Mouse (Mus musculus) retina, postnatal 1 day (tissue): ENCODE measurements around the gene Ankrd44.
A peak's percentile ranks its signal among the peaks of the same experiment; 100 is the strongest.
"Not testable (repeated sequence)": the region's sequence is repeated elsewhere in the genome, so short reads cannot be mapped to it uniquely, and the experiment has no call there.

Experiments
- DNase-seq: peaks from one replicate; pipeline ENCODE4 v3.0.0-alpha.2; 2012

Gene Ankrd44

GRCm38 (mm10) chr1:54925971-54926771 lies at the start of gene Ankrd44:
Gene Ankrd44 (minus strand): TSS chr1:54926387.
- DNase-seq, result peak; percentile 84

- no peak for DNase-seq
Observed at GRCm38 (mm10) chr1:54971687-54972404, 45.7 kb upstream of the Ankrd44 start.

DNA sequence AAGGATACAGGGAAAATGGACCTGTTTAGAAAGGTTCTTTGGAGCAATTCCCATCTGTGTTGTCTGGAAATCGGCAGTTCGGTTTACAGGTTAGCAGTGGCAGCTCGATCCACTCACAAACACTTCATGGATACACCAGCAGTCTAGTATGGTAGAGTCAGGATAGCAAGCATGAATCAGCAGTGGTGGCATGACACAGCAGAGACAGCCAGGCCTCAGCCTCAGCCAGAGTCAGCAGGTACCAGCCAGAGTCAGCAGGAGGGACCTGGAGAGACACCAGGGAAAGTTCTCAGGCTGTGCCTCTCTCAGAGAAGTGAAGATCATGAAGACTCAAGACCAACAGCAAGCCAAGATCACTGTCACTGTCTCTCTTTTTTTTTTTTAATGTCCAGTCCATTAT lies 40.7 kb upstream of the Ankrd44 start:
- no peak for DNase-seq

DNA sequence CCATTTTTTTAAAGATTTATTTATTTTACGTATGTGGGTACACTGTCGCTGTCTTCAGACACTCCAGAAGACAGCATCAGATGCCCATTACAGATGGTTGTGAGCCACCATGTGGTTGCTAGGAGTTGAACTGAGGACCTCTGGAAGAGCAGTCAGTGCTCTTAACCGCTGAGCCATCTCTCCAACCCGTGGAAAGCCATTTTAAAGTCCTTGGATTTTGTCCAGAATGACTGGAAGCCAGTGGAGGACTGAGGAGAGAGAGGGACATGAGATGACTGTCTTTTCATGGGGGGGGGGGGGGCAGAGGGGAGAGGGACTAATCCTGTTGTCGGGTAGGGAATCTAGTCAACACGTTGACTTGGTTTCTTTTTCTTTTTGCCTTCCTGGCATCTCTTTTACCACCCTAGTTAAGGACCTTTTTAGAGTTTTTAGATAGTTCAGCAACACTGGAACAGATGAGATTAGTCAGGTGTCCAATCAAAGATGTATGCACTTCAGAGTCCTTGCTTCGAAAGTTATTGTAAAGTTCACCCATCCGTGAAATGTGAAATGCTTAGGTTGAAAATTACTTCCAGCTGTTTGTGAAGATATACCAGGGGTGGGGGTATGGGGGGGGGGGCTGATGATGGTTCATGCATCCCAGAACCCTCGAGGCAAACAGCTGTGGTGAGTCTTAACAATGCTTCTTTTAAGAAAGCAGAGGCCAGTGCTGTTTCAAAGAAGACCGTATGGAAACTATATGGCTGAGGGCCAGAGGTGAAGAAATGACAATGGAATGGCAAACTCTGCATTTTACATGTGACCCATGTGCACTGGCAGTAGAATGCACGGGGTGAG lies 39.2 kb upstream of the Ankrd44 start:
- DNase-seq, result no peak

DNA sequence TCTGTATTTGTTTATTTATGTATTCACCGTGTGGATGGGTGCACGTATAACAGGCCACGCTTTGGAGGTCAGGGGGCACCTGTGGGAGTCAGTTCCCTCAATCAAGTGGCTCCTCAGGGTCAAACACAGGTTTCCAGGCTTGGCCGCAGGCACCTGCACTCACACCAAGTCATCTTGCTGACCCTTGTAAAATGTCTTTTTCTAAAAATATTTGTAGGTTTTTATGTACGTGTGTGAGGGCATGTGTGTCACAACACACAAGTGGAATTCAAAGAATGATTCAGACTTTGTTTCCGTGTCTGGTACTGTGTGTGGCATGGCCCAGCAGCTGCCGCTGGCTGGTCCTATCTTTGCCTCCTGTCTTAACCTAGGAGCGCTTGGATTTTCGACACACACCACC lies 35.5 kb upstream of the Ankrd44 start:
- no peak for DNase-seq

DNA sequence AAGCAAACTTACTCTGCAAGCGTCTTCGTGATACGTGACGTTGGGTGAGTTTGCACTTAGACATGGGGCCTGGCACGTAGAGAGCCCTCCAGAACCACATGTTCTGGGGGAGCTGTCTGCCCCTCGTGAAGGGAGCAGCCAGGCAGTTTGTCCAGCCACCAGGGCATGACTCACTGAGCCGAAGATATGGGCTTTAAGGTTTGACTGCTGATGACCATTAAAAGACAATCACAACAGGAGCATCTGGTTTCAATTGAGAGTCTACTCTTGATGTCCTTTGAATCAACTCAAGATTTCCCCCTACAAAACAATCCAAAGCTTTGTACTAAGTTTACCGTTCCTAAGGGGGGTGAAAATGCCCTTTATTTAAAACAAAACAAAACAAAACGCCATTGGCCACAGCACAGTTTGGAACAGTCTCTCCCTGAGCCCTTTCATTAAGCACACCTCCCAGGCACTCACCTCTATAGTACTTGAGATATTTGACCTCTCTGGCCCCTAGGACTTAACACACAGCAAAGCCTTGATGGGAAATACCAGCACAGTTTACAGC lies 34.5 kb upstream of the Ankrd44 start:
- DNase-seq, result no peak

GRCm38 (mm10) chr1:54958525-54958924 lies 32.3 kb upstream of the Ankrd44 start:
- no peak for DNase-seq

DNA sequence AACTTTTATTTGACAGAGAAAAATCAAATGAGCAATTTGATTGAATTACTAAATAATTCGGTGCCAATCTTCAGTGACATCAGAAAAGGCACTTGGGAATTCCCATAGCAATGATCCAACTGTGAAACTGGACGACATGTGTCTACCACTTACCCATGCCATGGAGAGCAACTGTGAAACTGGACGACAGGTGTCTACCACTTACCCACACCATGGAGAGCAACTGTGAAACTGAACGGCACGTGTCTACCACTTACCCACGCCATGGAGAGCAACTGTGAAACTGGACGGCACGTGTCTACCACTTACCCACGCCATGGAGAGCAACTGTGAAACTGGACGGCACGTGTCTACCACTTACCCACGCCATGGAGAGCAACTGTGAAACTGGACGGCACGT lies 30.8 kb upstream of the Ankrd44 start:
- not testable (repeated sequence) for DNase-seq

- DNase-seq, result no peak
Observed at GRCm38 (mm10) chr1:54954856-54955255, 28.7 kb upstream of the Ankrd44 start.

GRCm38 (mm10) chr1:54944648-54945047 lies 18.5 kb upstream of the Ankrd44 start:
- DNase-seq, result no peak

- DNase-seq, result no peak
Observed at GRCm38 (mm10) chr1:54935466-54935865, 9.3 kb upstream of the Ankrd44 start.

DNA sequence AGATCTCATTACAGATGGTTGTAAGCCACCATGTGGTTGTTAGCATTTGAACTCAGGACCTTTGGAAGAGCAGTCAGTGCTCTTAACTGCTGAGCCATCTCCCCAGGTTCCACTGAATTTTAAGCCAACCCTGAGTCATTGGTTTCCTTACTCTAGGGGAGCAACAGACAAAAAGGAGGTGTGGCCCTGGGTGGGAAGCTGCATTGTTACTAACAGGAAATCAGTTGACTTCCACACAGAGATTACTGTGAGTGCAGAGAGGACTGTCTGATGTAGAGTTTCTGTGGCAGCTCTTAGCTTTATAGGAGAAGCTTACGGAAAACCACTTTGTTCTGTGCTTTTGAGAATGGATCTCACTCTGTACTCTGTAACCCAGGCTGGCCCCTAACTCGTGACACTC lies 8.7 kb upstream of the Ankrd44 start:
- DNase-seq, result no peak

- DNase-seq, result no peak
Observed at GRCm38 (mm10) chr1:54933646-54934045, 7.5 kb upstream of the Ankrd44 start.

- no peak for DNase-seq
Observed at GRCm38 (mm10) chr1:54932456-54933115, 6.4 kb upstream of the Ankrd44 start.

- no peak for DNase-seq
Observed at GRCm38 (mm10) chr1:54931231-54931630, 5.0 kb upstream of the Ankrd44 start.

DNA sequence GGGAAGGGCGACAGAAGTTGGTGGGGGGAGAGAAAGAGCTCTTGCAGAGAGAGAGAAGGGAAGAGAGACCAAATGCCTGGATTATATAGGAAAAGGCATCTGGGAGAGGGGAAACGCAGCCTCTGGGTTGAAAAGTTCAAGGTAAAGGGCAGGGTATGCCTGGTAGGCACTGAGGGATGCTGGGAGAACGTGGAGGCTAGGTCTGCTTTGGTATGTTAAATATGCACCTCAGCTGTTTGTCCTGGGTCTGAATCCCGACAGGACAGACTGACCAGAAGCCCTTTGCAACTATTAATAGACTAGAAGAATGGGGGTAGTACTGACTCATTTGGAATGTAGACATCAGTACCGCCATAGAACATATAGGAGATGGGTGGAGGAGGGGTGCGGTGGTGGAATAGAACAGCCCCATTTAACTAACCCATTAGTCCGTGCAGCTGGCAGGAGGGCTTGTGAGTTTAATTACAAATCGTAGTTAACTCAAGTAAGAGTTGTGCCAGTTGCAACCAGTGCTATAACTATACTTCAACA lies 4.5 kb upstream of the Ankrd44 start:
- DNase-seq, result no peak

DNA sequence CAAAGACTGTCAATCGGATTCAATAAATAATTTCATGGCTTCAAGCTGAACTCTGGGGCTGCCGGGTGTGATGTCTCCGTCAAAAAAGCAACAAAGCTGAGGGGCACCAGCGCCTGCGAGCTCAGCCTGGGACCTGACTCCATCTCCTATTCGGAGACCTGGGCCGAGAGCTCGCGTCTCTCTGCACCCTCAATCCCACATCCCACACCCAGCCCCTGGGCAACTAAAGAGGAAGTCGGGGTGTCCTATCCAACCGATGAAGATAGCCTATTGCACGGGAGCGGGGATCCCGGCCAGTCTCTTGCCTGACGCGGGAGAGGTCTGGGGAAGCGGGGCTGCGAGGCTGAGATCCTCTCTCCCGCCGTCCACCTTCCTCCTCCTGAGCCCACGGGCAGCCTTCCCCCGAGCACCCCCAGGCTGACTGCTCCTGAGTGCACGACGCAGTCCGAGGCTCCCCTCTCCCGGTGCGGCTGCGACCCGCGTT lies 694 bp downstream of the Ankrd44 start:
- DNase-seq, result no peak

GRCm38 (mm10) chr1:54924760-54925159 lies 1.4 kb downstream of the Ankrd44 start:
- no peak for DNase-seq

GRCm38 (mm10) chr1:54924309-54924685 lies 1.9 kb downstream of the Ankrd44 start:
- DNase-seq, result no peak

GRCm38 (mm10) chr1:54923366-54924308 lies 2.5 kb downstream of the Ankrd44 start:
- DNase-seq, result no peak

GRCm38 (mm10) chr1:54922707-54923106 lies 3.5 kb downstream of the Ankrd44 start:
- DNase-seq, result no peak
